In genomic region chr6:72744144-72744800, GRCm38 (mm10) we compare ENCODE assay signal across 15 mouse cellular contexts. TPM values are rescaled to one million over a fixed set of nuclear protein-coding genes. Genes with fewer than 3 reads are reported as not detected.
DNase-seq lines count a peak whose midpoint lies in the region; ATAC-seq and TF ChIP-seq lines count a peak whose summit lies in the region.
"Had no signal": no experiment of that assay in that cellular context is flagged by ENCODE, and none has a peak within 500 bp of the region (broad histone marks: within the 10 kb centered on the region; RNA-seq: fewer than 3 reads in every experiment).

No protein-coding gene starts in this region.

- no peak overlapping the region for H3K4me2 ChIP-seq in intestine, embryonic 15.5 days (replicated peaks)
- no peak overlapping the region for H3K4me2 ChIP-seq in intestine, postnatal 0 days (replicated peaks; ENCODE audit: low read depth)
- no peak overlapping the region; the same call in 1 of the 2 replicates for H3K4me2 ChIP-seq in neural tube, embryonic 15.5 days
- H3K4me2 ChIP-seq in stomach, embryonic 15.5 days, result no peak overlapping the region
- H3K4me2 ChIP-seq: heart, embryonic 12.5 days; hindbrain, embryonic 12.5 days had no signal

- H3K9me3 ChIP-seq in intestine, embryonic 15.5 days, result no peaks in the 10 kb centered on the region
- no peaks in the 10 kb centered on the region for H3K9me3 ChIP-seq in intestine, postnatal 0 days (ENCODE audit: control insufficient read depth)
- H3K9me3 ChIP-seq in neural tube, embryonic 15.5 days (replicated peaks), result no peaks in the 10 kb centered on the region
- no peaks in the 10 kb centered on the region for H3K9me3 ChIP-seq in stomach, embryonic 15.5 days
- H3K9me3 ChIP-seq: heart, embryonic 12.5 days; hindbrain, embryonic 12.5 days had no signal

- TF ChIP-seq POLR2A in embryonic fibroblast, embryonic 13.5 days (IDR thresholded peaks at IDR 0.05; ENCODE audit: low read depth, low read length), result no peak

- no peak for ATAC-seq in intestine, embryonic 15.5 days
- ATAC-seq in intestine, postnatal 0 days, result no peak
- ATAC-seq in neural tube, embryonic 15.5 days (ENCODE audit: low FRiP score), result no peak
- ATAC-seq in stomach, embryonic 15.5 days (ENCODE audit: insufficient read depth, low FRiP score, low read depth), result no peak

- WGBS in intestine, embryonic 15.5 days, result 53% methylated on average over 10 of the region's 10 CpGs
- WGBS in intestine, postnatal 0 days, result 60% methylated on average over 10 of the region's 10 CpGs
- WGBS in neural tube, embryonic 15.5 days, result 74% methylated on average over 10 of the region's 10 CpGs
- WGBS in stomach, embryonic 15.5 days, result 49% methylated on average over 10 of the region's 10 CpGs

- no peak for TF ChIP-seq CTCF in intestine, postnatal 0 days (IDR thresholded peaks at IDR 0.05; ENCODE audit: low read depth)
- no peak for TF ChIP-seq CTCF in embryonic fibroblast, embryonic 13.5 days (IDR thresholded peaks at IDR 0.05; ENCODE audit: borderline replicate concordance, insufficient read depth, low read length)

- H3K4me1 ChIP-seq in intestine, embryonic 15.5 days (replicated peaks), result peaks cover 67% of the 10 kb centered on the region
- peaks cover 4% of the 10 kb centered on the region; the same call in 1 of the 2 replicates for H3K4me1 ChIP-seq in intestine, postnatal 0 days (replicated peaks; ENCODE audit: control insufficient read depth, insufficient read depth, low read length)
- peaks cover 35% of the 10 kb centered on the region for H3K4me1 ChIP-seq in neural tube, embryonic 15.5 days
- H3K4me1 ChIP-seq in embryonic fibroblast, embryonic 13.5 days (ENCODE audit: control insufficient read depth, insufficient read depth, low read length), result peaks cover 27% of the 10 kb centered on the region
- peaks cover 74% of the 10 kb centered on the region for H3K4me1 ChIP-seq in stomach, embryonic 15.5 days

- DNase-seq in neural tube, embryonic 10.5 days (ENCODE audit: extremely low spot score, low spot score), result no peak
- DNase-seq in testis, postnatal 10 days (ENCODE audit: low spot score), result no peak
- no peak for DNase-seq in embryo, embryonic 11 days
- DNase-seq: cerebellum, postnatal 10 days; gastrocnemius, postnatal 10 days; kidney, adult 8-10 months; right cerebral cortex, postnatal 25 days; thymus, postnatal 36 days had no signal

- no peaks in the 10 kb centered on the region for H3K27me3 ChIP-seq in intestine, embryonic 15.5 days (replicated peaks)
- no peaks in the 10 kb centered on the region for H3K27me3 ChIP-seq in intestine, postnatal 0 days (replicated peaks; ENCODE audit: control insufficient read depth, insufficient read depth, low read length)
- H3K27me3 ChIP-seq in neural tube, embryonic 15.5 days (replicated peaks), result no peaks in the 10 kb centered on the region
- no peaks in the 10 kb centered on the region for H3K27me3 ChIP-seq in stomach, embryonic 15.5 days (replicated peaks)
- H3K27me3 ChIP-seq: heart, embryonic 12.5 days; hindbrain, embryonic 12.5 days had no signal

- H3K36me3 ChIP-seq in intestine, embryonic 15.5 days, result no peaks in the 10 kb centered on the region
- no peaks in the 10 kb centered on the region for H3K36me3 ChIP-seq in intestine, postnatal 0 days (ENCODE audit: control insufficient read depth, insufficient read depth)
- H3K36me3 ChIP-seq in neural tube, embryonic 15.5 days, result no peaks in the 10 kb centered on the region
- H3K36me3 ChIP-seq in stomach, embryonic 15.5 days, result no peaks in the 10 kb centered on the region
- H3K36me3 ChIP-seq: heart, embryonic 12.5 days; hindbrain, embryonic 12.5 days had no signal

- H3K9ac ChIP-seq in intestine, embryonic 15.5 days, result no peak overlapping the region
- no peak overlapping the region for H3K9ac ChIP-seq in intestine, postnatal 0 days (ENCODE audit: low read depth, low read length)
- H3K9ac ChIP-seq in neural tube, embryonic 15.5 days (replicated peaks), result no peak overlapping the region
- H3K9ac ChIP-seq in stomach, embryonic 15.5 days, result no peak overlapping the region
- H3K9ac ChIP-seq: heart, embryonic 12.5 days; hindbrain, embryonic 12.5 days had no signal

- no peak overlapping the region for H3K4me3 ChIP-seq in intestine, embryonic 15.5 days (replicated peaks)
- H3K4me3 ChIP-seq in intestine, postnatal 0 days (ENCODE audit: low read depth, low read length), result no peak overlapping the region
- no peak overlapping the region for H3K4me3 ChIP-seq in neural tube, embryonic 15.5 days (replicated peaks)
- H3K4me3 ChIP-seq in embryonic fibroblast, embryonic 13.5 days (ENCODE audit: insufficient read depth, low read length), result no peak overlapping the region
- no peak overlapping the region for H3K4me3 ChIP-seq in stomach, embryonic 15.5 days (replicated peaks)
- H3K4me3 ChIP-seq: heart, embryonic 12.5 days; hindbrain, embryonic 12.5 days had no signal

- peak overlapping the region; percentile 48; the same call in 1 of the 2 replicates for H3K27ac ChIP-seq in intestine, embryonic 15.5 days
- no peak overlapping the region for H3K27ac ChIP-seq in intestine, postnatal 0 days (ENCODE audit: low read depth, low read length)
- H3K27ac ChIP-seq in neural tube, embryonic 15.5 days (replicated peaks), result 0 out of 2 replicates have a peak overlapping the region, but pooled peaks have one; percentile 4
- peak overlapping the region; percentile 74 for H3K27ac ChIP-seq in embryonic fibroblast, embryonic 13.5 days (ENCODE audit: insufficient read depth, low read length)
- peak overlapping the region; percentile 18; the same call in 1 of the 2 replicates for H3K27ac ChIP-seq in stomach, embryonic 15.5 days
- H3K27ac ChIP-seq: hindbrain, embryonic 12.5 days had no signal

RNA-seq across cellular contexts. Expression of gene Tcf7l1, which starts 44.8 kb away (rescaled TPM):
- 15.0 and 16.2 TPM in 2 replicates for polyA plus RNA-seq in intestine, embryonic 15.5 days (2015; fragmentation: Nextera tagmentation; extraction: Ambion mirVana)
- 6.6 and 6.8 TPM in 2 replicates for polyA plus RNA-seq in intestine, postnatal 0 days (2015; fragmentation: Nextera tagmentation; extraction: Ambion mirVana)
- polyA plus RNA-seq in neural tube, embryonic 15.5 days (2015; fragmentation: Nextera tagmentation; extraction: Ambion mirVana), result 7.0 and 9.8 TPM in 2 replicates
- polyA plus RNA-seq in embryonic fibroblast, embryonic 13.5 days (2011; ENCODE audit: insufficient read length, low read depth, missing spikeins), result 34.0 and 54.0 TPM in 2 replicates
- polyA plus RNA-seq in stomach, embryonic 15.5 days (2015; fragmentation: Nextera tagmentation; extraction: Ambion mirVana), result 23.7 and 25.5 TPM in 2 replicates
